Mouse (Mus musculus) CH12.LX (cell line): ENCODE measurements around the gene Ap1g2. TPM values are rescaled to one million over a fixed set of nuclear protein-coding genes. Genes with fewer than 3 reads are reported as not detected.

ENCODE experiments used
- DNase-seq: peaks from one replicate; pipeline ENCODE4 v3.0.0-alpha.2; 2013; ENCODE audit errors: extremely low read depth
- H3K27ac ChIP-seq: 2 replicates; pipeline ENCODE4 v1.5.1; 2012; ENCODE audit warnings: low read depth, mild to moderate bottlenecking, control low read depth, moderate library complexity; ENCODE audit not compliant: insufficient read depth
- H3K27me3 ChIP-seq: replicated peaks from 2 replicates; pipeline ENCODE3; 2012; ENCODE audit warnings: inconsistent platforms
- H3K36me3 ChIP-seq, 2 experiments: replicated peaks in 1 of 2; 2 replicates each; pipeline versions ENCODE3 to v1.6.1; 2012; ENCODE audit warnings: inconsistent platforms in 1 of 2, low read length in 1 of 2, mild to moderate bottlenecking in 1 of 2, mixed read lengths in 1 of 2, moderate library complexity in 1 of 2; ENCODE audit not compliant: control insufficient read depth in 1 of 2, insufficient read depth in 1 of 2
- H3K4me1 ChIP-seq, 2 experiments: 2 replicates each; pipeline ENCODE4 v1.6.1; 2012; ENCODE audit warnings: inconsistent platforms in 1 of 2, moderate library complexity in 1 of 2; ENCODE audit not compliant: insufficient read depth in 2 of 2, control insufficient read depth in 1 of 2
- H3K4me2 ChIP-seq: 2 replicates; pipeline ENCODE4 v1.6.1; 2012; ENCODE audit warnings: low read depth, mild to moderate bottlenecking, control low read depth; ENCODE audit not compliant: poor library complexity, insufficient read depth, severe bottlenecking
- H3K4me3 ChIP-seq, 3 experiments: fragments of 150-350 bp in 1 of 3; sonication (generic) in 1 of 3; replicated peaks in 1 of 3; 2 replicates each; pipeline versions ENCODE3 to v1.5.1; 2011 to 2012; ENCODE audit warnings: low read depth in 2 of 3, low read length in 2 of 3, mild to moderate bottlenecking in 2 of 3, moderate library complexity in 2 of 3, control low read depth in 1 of 3, improper control_type of control experiment in 1 of 3, inconsistent platforms in 1 of 3, mixed read lengths in 1 of 3; ENCODE audit not compliant: poor library complexity in 1 of 3
- H3K79me2 ChIP-seq: replicated peaks from 2 replicates; pipeline ENCODE4 v1.6.1; 2012; ENCODE audit warnings: mild to moderate bottlenecking, moderate library complexity; ENCODE audit not compliant: control insufficient read depth, poor library complexity, insufficient read depth, severe bottlenecking; ENCODE audit errors: extremely low read depth
- H3K9ac ChIP-seq: 2 replicates; pipeline ENCODE4 v1.6.1; 2012; ENCODE audit warnings: low read depth, mild to moderate bottlenecking, control low read depth, moderate library complexity; ENCODE audit not compliant: insufficient read depth
- H3K9me3 ChIP-seq: replicated peaks from 2 replicates; pipeline ENCODE3; 2012; ENCODE audit warnings: low read length, inconsistent platforms, mixed read lengths
- BHLHE40 ChIP-seq: IDR thresholded peaks from 2 replicates; pipeline ENCODE4 v1.6.1; 2011; ENCODE audit warnings: mild to moderate bottlenecking, low read depth, low read length, improper control_type of control experiment
- CTCF ChIP-seq, 2 experiments: IDR thresholded peaks in 1 of 2; conservative IDR thresholded peaks in 1 of 2; 2 replicates each; pipeline ENCODE4 v1.5.1; 2011 to 2012; ENCODE audit warnings: low read depth in 2 of 2, low read length in 2 of 2, improper control_type of control experiment in 1 of 2, inconsistent platforms in 1 of 2, mild to moderate bottlenecking in 1 of 2, moderate library complexity in 1 of 2
- E2F4 ChIP-seq: IDR thresholded peaks from 2 replicates; pipeline ENCODE4 v1.6.1; 2011; ENCODE audit warnings: low read depth, low read length, improper control_type of control experiment; ENCODE audit not compliant: insufficient replicate concordance
- EP300 ChIP-seq: IDR thresholded peaks from 2 replicates; pipeline ENCODE4 v1.6.1; 2011; ENCODE audit warnings: low read length, improper control_type of control experiment
- ETS1 ChIP-seq: conservative IDR thresholded peaks from 2 replicates; pipeline ENCODE4 v1.6.1; 2012; ENCODE audit warnings: low read depth, mild to moderate bottlenecking, inconsistent platforms, low read length, improper control_type of control experiment, moderate library complexity
- GABPA ChIP-seq: IDR thresholded peaks from 2 replicates; pipeline ENCODE4 v1.6.1; 2012; ENCODE audit warnings: low read depth, low read length, improper control_type of control experiment, inconsistent platforms; ENCODE audit not compliant: insufficient replicate concordance
- HCFC1 ChIP-seq: IDR thresholded peaks from 2 replicates; pipeline ENCODE4 v1.6.1; 2012; ENCODE audit warnings: low read depth, mild to moderate bottlenecking, inconsistent platforms, low read length, improper control_type of control experiment
- IRF4 ChIP-seq: IDR thresholded peaks from 2 replicates; pipeline ENCODE4 v1.6.1; 2014; ENCODE audit warnings: low read depth, mild to moderate bottlenecking, inconsistent platforms, low read length, improper control_type of control experiment
- JUN ChIP-seq: IDR thresholded peaks from 2 replicates; pipeline ENCODE4 v1.6.1; 2011; ENCODE audit warnings: low read depth, mild to moderate bottlenecking, low read length, improper control_type of control experiment, moderate library complexity; ENCODE audit not compliant: insufficient read depth
- JUND ChIP-seq: conservative IDR thresholded peaks from 2 replicates; pipeline ENCODE4 v1.6.1; 2011; ENCODE audit warnings: low read depth, low read length, improper control_type of control experiment
- MAX ChIP-seq: IDR thresholded peaks from 2 replicates; pipeline ENCODE4 v1.6.1; 2011; ENCODE audit warnings: low read length, improper control_type of control experiment
- MAZ ChIP-seq: IDR thresholded peaks from 2 replicates; pipeline ENCODE4 v1.6.1; 2012; ENCODE audit warnings: low read depth, mild to moderate bottlenecking, inconsistent platforms, low read length, improper control_type of control experiment, moderate library complexity
- MEF2A ChIP-seq: IDR thresholded peaks from 2 replicates; pipeline ENCODE4 v1.6.1; 2014; ENCODE audit warnings: low read depth, mild to moderate bottlenecking, inconsistent platforms, low read length, improper control_type of control experiment, borderline replicate concordance
- MXI1 ChIP-seq: IDR thresholded peaks from 2 replicates; pipeline ENCODE4 v1.6.1; 2011; ENCODE audit warnings: mild to moderate bottlenecking, low read depth, low read length, improper control_type of control experiment
- MYC ChIP-seq: IDR thresholded peaks from 2 replicates; pipeline ENCODE4 v1.6.1; 2011; ENCODE audit warnings: low read depth, mild to moderate bottlenecking, improper control_type of control experiment, low read length
- NELFE ChIP-seq: IDR thresholded peaks from 2 replicates; pipeline ENCODE4 v1.6.1; 2011; ENCODE audit warnings: low read depth, low read length, improper control_type of control experiment
- PAX5 ChIP-seq: IDR thresholded peaks from 2 replicates; pipeline ENCODE4 v1.6.1; 2012; ENCODE audit warnings: low read length, inconsistent platforms, mixed read lengths
- POLR2A ChIP-seq: IDR thresholded peaks from 2 replicates; pipeline ENCODE4 v1.6.1; 2011; ENCODE audit warnings: low read depth, mild to moderate bottlenecking, improper control_type of control experiment, low read length
- POLR2AphosphoS2 ChIP-seq: IDR thresholded peaks from 2 replicates; pipeline ENCODE4 v1.6.1; 2011; ENCODE audit warnings: low read depth, low read length, improper control_type of control experiment
- RAD21 ChIP-seq: IDR thresholded peaks from 2 replicates; pipeline ENCODE4 v1.6.1; 2011; ENCODE audit warnings: low read depth, mild to moderate bottlenecking, low read length, improper control_type of control experiment, moderate library complexity
- SIN3A ChIP-seq: IDR thresholded peaks from 2 replicates; pipeline ENCODE4 v1.6.1; 2012; ENCODE audit warnings: low read length, improper control_type of control experiment, inconsistent platforms
- SMC3 ChIP-seq: IDR thresholded peaks from 2 replicates; pipeline ENCODE4 v1.6.1; 2011; ENCODE audit warnings: low read depth, low read length, improper control_type of control experiment
- TBP ChIP-seq: conservative IDR thresholded peaks from 2 replicates; pipeline ENCODE4 v1.6.1; 2011; ENCODE audit warnings: low read depth, low read length, improper control_type of control experiment
- TCF12 ChIP-seq: IDR thresholded peaks from 2 replicates; pipeline ENCODE4 v1.6.1; 2014; ENCODE audit warnings: low read depth, mild to moderate bottlenecking, inconsistent platforms, low read length, improper control_type of control experiment
- USF1 ChIP-seq: IDR thresholded peaks from 2 replicates; pipeline ENCODE4 v1.6.1; 2014; ENCODE audit warnings: low read depth, mild to moderate bottlenecking, inconsistent platforms, low read length, improper control_type of control experiment
- ZMIZ1 ChIP-seq: IDR thresholded peaks from 2 replicates; pipeline ENCODE4 v1.6.1; 2012; ENCODE audit warnings: low read depth, mild to moderate bottlenecking, inconsistent platforms, low read length, improper control_type of control experiment
- ZNF384 ChIP-seq: IDR thresholded peaks from 2 replicates; pipeline ENCODE4 v1.6.1; 2012; ENCODE audit warnings: low read depth, low read length, improper control_type of control experiment, inconsistent platforms
- dilution Hi-C: fragments of 300-500 bp; cut with MboI; formaldehyde crosslinking; loops from 2 replicates; pipeline ENCODE4 v1.14.3; 2020; ENCODE audit warnings: low sequenced_read_pairs; ENCODE audit not compliant: extremely low pct_unique_long_range_greater_than_20kb, extremely low pct_ligation_motif_present
- in situ Hi-C: fragments of 300-500 bp; cut with MboI; formaldehyde crosslinking; loops from 3 replicates; pipeline ENCODE4 v1.14.3; 2019; ENCODE audit warnings: low sequenced_read_pairs, low pct_ligation_motif_present, low pct_unique_long_range_greater_than_20kb, mixed read lengths
- polyA plus RNA-seq: library from polyadenylated mRNA; unstranded; fragments of >175 nt; gene quantifications from 2 replicates; pipeline ENCODE4 v1.2.1, GENCODE M21; 2012; ENCODE audit warnings: low read depth; ENCODE audit not compliant: insufficient read length
- total RNA-seq, 2 experiments: library from RNA; depleted of rRNA; stranded (reverse); fragments of 300-350 nt in 1 of 2; fragments of >200 nt in 1 of 2; gene quantifications; 2 replicates each; pipeline ENCODE4 v1.2.3; 2012 to 2014

The Ap1g2 gene
- total and polyA plus RNA-seq, 3 experiments = 18.3 to 64.8 (median 28.5) TPM

DNA sequence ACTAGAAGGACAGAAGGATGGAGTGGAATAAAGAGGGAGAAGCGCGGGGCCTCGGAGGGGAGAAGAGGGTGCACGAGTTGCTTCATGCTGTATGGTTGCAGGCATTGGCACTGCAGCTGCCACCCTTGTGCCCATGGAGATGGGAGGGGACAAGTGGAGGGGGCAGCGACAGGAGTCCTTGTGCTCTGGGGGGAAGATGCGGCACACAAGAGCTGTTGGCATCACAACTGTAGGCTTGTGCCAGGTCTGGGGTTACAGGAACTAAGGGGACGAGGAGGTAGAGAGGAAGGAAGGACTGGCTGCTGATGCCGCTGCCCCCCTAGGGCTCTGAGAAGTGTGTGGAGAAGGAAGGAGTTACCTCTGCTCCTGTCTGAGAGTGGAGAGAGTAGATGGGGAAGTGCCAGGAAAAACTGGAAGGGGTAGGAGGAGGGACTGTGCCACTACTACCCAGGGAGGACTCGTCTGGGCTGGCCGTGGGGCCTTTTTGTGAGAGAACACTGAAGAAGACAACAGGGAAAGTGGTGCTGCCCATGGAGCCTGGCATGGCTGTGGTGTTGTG lies 52.1 kb downstream of the Ap1g2 start:
- Histone ChIP-seq H3K79me2 (no peaks in the 10 kb centered on the region), H3K4me1 (peaks cover 0 to 4% of the 10 kb centered on the region in 2 experiments; a peak in 1 of 4 replicates), H3K4me2 (no peak overlapping the region), H3K27ac (no peak overlapping the region), H3K4me3 (no peak overlapping the region), H3K27me3 (peaks cover 40% of the 10 kb centered on the region), H3K9ac (no peak overlapping the region), H3K36me3 (no peaks in the 10 kb centered on the region), H3K9me3 (no peaks in the 10 kb centered on the region)
- in situ Hi-C loops = no loop called here
- TF ChIP-seq CTCF (conservative IDR thresholded peaks at IDR 0.05 in 1 of 2, IDR thresholded peaks at IDR 0.05 in 1 of 2; ENCODE audit: low read depth in 2 of 2, low read length in 2 of 2) (no peak), SIN3A (no peak), USF1 (no peak), HCFC1 (no peak), ZNF384 (no peak), ETS1 (no peak), MYC (no peak), PAX5 (no peak), SMC3 (no peak), POLR2A (no peak), JUN (no peak), GABPA (no peak), MAZ (no peak), NELFE (no peak), POLR2AphosphoS2 (no peak), MAX (no peak), E2F4 (no peak), JUND (no peak), TBP (no peak), BHLHE40 (no peak)
- dilution Hi-C loops = no loop called here
- no peak for DNase-seq

DNA sequence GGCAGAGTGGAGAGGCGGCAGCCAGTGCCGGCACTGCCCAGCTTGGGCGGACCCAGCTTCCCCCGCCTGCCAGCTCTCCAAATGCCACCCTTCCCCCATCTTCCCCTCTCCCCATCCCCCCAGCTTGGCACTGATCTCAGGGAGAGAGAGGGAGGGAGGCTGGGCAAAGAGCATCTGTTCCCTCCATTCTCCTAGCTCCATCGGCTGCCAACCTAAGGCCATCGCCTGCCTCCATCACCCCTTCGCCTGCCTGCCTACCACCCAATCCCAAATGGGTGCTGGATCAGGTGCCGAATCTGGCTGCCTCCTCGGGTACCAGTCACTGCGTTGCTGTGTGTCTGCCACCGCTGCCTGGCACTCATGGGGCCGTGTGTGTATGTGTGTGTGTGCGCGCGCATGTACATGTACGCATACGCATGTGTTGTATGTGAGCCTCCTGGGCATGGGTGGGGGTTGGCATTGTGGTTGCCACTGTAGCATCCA lies 52.6 kb downstream of the Ap1g2 start:
- no peak for DNase-seq
- dilution Hi-C loops = no loop called here
- no peak overlapping the region for H3K27ac ChIP-seq

More for the DNA sequence above, 52.6 kb downstream of the Ap1g2 start:
- Histone ChIP-seq H3K4me3 (no peak overlapping the region), H3K36me3 (no peaks in the 10 kb centered on the region), H3K9ac (no peak overlapping the region), H3K4me2 (0 out of 2 replicates have a peak overlapping the region, but pooled peaks have one; percentile 25), H3K27me3 (peaks cover 37% of the 10 kb centered on the region), H3K79me2 (no peaks in the 10 kb centered on the region), H3K4me1 (peaks cover 0 to 4% of the 10 kb centered on the region in 2 experiments; a peak in 1 of 4 replicates), H3K9me3 (no peaks in the 10 kb centered on the region)
- in situ Hi-C loops = no loop called here
- no peak for TF ChIP-seq TCF12
- no peak for TF ChIP-seq MXI1
- TF ChIP-seq JUN = no peak
- TF ChIP-seq NELFE = no peak
- no peak for TF ChIP-seq MAZ
- no peak for TF ChIP-seq IRF4
- TF ChIP-seq MEF2A = no peak
- no peak for TF ChIP-seq RAD21
- no peak for TF ChIP-seq POLR2A
- TF ChIP-seq MAX = no peak
- no peak for TF ChIP-seq ZMIZ1
- no peak for TF ChIP-seq EP300
- no peak for TF ChIP-seq MYC
- no peak for TF ChIP-seq ZNF384
